Mouse (Mus musculus) spleen, adult 2 months (tissue): ENCODE measurements around the gene Sorcs1. TPM values are rescaled to one million over a fixed set of nuclear protein-coding genes. Genes with fewer than 3 reads are reported as not detected.

Experiments
- DNase-seq, 2 experiments: peaks; one replicate each; pipeline versions ENCODE4 v3.0.0 to v3.0.0-alpha.2; 2012 to 2021; ENCODE audit warnings: low spot score in 2 of 2, low read depth in 1 of 2
- H3K27ac ChIP-seq: fragments of 200-500 bp; 2 replicates; pipeline ENCODE4 v1.5.1; 2012; ENCODE audit warnings: low read length, inconsistent platforms; ENCODE audit not compliant: insufficient read depth
- H3K27me3 ChIP-seq: fragments of 200-500 bp; 2 replicates; pipeline ENCODE4 v1.6.1; 2012; ENCODE audit warnings: mild to moderate bottlenecking, moderate library complexity, low read length, inconsistent platforms; ENCODE audit not compliant: control insufficient read depth, insufficient read depth
- H3K36me3 ChIP-seq: fragments of 200-500 bp; 2 replicates; pipeline ENCODE4 v1.6.1; 2012; ENCODE audit warnings: mild to moderate bottlenecking, low read length, inconsistent platforms; ENCODE audit not compliant: control insufficient read depth, insufficient read depth
- H3K4me1 ChIP-seq: fragments of 200-500 bp; 2 replicates; pipeline ENCODE4 v1.6.1; 2011; ENCODE audit warnings: inconsistent platforms; ENCODE audit not compliant: control insufficient read depth, insufficient read depth, insufficient read length
- H3K4me3 ChIP-seq: fragments of 200-500 bp; 2 replicates; pipeline ENCODE4 v1.5.1; 2011; ENCODE audit warnings: mild to moderate bottlenecking, inconsistent platforms; ENCODE audit not compliant: insufficient read depth, insufficient read length; ENCODE audit errors: extremely low read depth
- CTCF ChIP-seq: fragments of 200-500 bp; IDR thresholded peaks from 2 replicates; pipeline ENCODE4 v1.5.1; 2011; ENCODE audit warnings: mild to moderate bottlenecking, inconsistent platforms; ENCODE audit not compliant: insufficient read depth, insufficient read length, insufficient replicate concordance; ENCODE audit errors: extremely low read depth
- POLR2A ChIP-seq: fragments of 200-500 bp; IDR thresholded peaks from 2 replicates; pipeline ENCODE4 v1.6.1; 2011; ENCODE audit warnings: low read depth, low read length, inconsistent platforms
- WGBS: fragments of 180-500 bp; shearing (Covaris S2); methylation state at CpG from one replicate; pipeline ENCODE4 v1.1.7; 2018; 5-methylcytosine and 5-hydroxymethylcytosine counted together
- polyA plus RNA-seq: library from polyadenylated mRNA; depleted of rRNA; stranded (reverse); fragments of >200 nt; gene quantifications from 2 replicates; pipeline ENCODE4 v1.2.3, GENCODE M21; 2012

Sorcs1 gene
- polyA plus RNA-seq, 1 experiment = 0.08 TPM

GRCm38 (mm10) chr19:50569669-50570195, 108.7 kb downstream of the Sorcs1 start:
- Histone ChIP-seq H3K4me3 (no peak overlapping the region), H3K36me3 (no peaks in the 10 kb centered on the region), H3K27ac (no peak overlapping the region), H3K27me3 (no peaks in the 10 kb centered on the region), H3K4me1 (no peaks in the 10 kb centered on the region)
- TF ChIP-seq CTCF = no peak
- no peak for TF ChIP-seq POLR2A
- 61% methylated on average over 1 of the region's 1 CpGs for WGBS
- no peak for DNase-seq

GRCm38 (mm10) chr19:50566306-50566705, 112.1 kb downstream of the Sorcs1 start:
- H3K4me1 ChIP-seq = no peaks in the 10 kb centered on the region
- TF ChIP-seq POLR2A (no peak), CTCF (no peak)
- DNase-seq = no peak
- 75% methylated on average over 2 of the region's 2 CpGs for whole genome bisulfite sequencing
- no peak overlapping the region for H3K4me3 ChIP-seq
- H3K27me3 ChIP-seq = no peaks in the 10 kb centered on the region
- H3K36me3 ChIP-seq = no peaks in the 10 kb centered on the region
- H3K27ac ChIP-seq = no peak overlapping the region

- Histone ChIP-seq H3K36me3 (no peaks in the 10 kb centered on the region), H3K4me3 (no peak overlapping the region), H3K27ac (no peak overlapping the region), H3K27me3 (no peaks in the 10 kb centered on the region), H3K4me1 (no peaks in the 10 kb centered on the region)
- DNase-seq = no peak
- WGBS = 66% methylated on average over 6 of the region's 6 CpGs
- TF ChIP-seq CTCF = no peak
- TF ChIP-seq POLR2A = no peak
These were observed 119.7 kb downstream of the Sorcs1 start for GRCm38 (mm10) chr19:50558771-50559170.

- no peaks in the 10 kb centered on the region for H3K36me3 ChIP-seq
- WGBS = 90% methylated on average over 5 of the region's 5 CpGs
- no peak overlapping the region for H3K27ac ChIP-seq
These were observed 144.4 kb downstream of the Sorcs1 start for GRCm38 (mm10) chr19:50534031-50534430.

GRCm38 (mm10) chr19:50527835-50528234, 150.6 kb downstream of the Sorcs1 start:
- DNase-seq = no peak

More at GRCm38 (mm10) chr19:50534031-50534430, 144.4 kb downstream of the Sorcs1 start:
- no peaks in the 10 kb centered on the region for H3K27me3 ChIP-seq
- no peaks in the 10 kb centered on the region for H3K4me1 ChIP-seq
- no peak for DNase-seq
- no peak overlapping the region for H3K4me3 ChIP-seq
- no peak for TF ChIP-seq CTCF
- TF ChIP-seq POLR2A = no peak

GRCm38 (mm10) chr19:50526094-50526493, 152.4 kb downstream of the Sorcs1 start:
- H3K36me3 ChIP-seq = no peaks in the 10 kb centered on the region
- no peak overlapping the region for H3K27ac ChIP-seq
- TF ChIP-seq CTCF (no peak), POLR2A (no peak)
- H3K4me1 ChIP-seq = no peaks in the 10 kb centered on the region
- WGBS = 84% methylated on average over 8 of the region's 8 CpGs
- H3K4me3 ChIP-seq = no peak overlapping the region
- H3K27me3 ChIP-seq = no peaks in the 10 kb centered on the region
- no peak for DNase-seq

More at GRCm38 (mm10) chr19:50527835-50528234, 150.6 kb downstream of the Sorcs1 start:
- Histone ChIP-seq H3K36me3 (no peaks in the 10 kb centered on the region), H3K4me1 (no peaks in the 10 kb centered on the region), H3K27ac (no peak overlapping the region), H3K4me3 (no peak overlapping the region), H3K27me3 (no peaks in the 10 kb centered on the region)
- TF ChIP-seq POLR2A (no peak), CTCF (no peak)
- 86% methylated on average over 3 of the region's 3 CpGs for WGBS

- 73% methylated on average over 4 of the region's 4 CpGs for WGBS
- H3K27me3 ChIP-seq = no peaks in the 10 kb centered on the region
- TF ChIP-seq CTCF (no peak), POLR2A (no peak)
- no peak overlapping the region for H3K4me3 ChIP-seq
- H3K4me1 ChIP-seq = no peaks in the 10 kb centered on the region
- no peak for DNase-seq
- H3K27ac ChIP-seq = no peak overlapping the region
- H3K36me3 ChIP-seq = no peaks in the 10 kb centered on the region
These were observed 156.5 kb downstream of the Sorcs1 start for GRCm38 (mm10) chr19:50521943-50522342.

- no peak for DNase-seq
- 87% methylated on average over 10 of the region's 10 CpGs for WGBS
- no peak for TF ChIP-seq CTCF
- TF ChIP-seq POLR2A = no peak
These were observed 163.3 kb downstream of the Sorcs1 start for GRCm38 (mm10) chr19:50515059-50515673.

More at GRCm38 (mm10) chr19:50515059-50515673, 163.3 kb downstream of the Sorcs1 start:
- Histone ChIP-seq H3K27me3 (no peaks in the 10 kb centered on the region), H3K4me3 (no peak overlapping the region), H3K27ac (no peak overlapping the region), H3K4me1 (no peaks in the 10 kb centered on the region), H3K36me3 (no peaks in the 10 kb centered on the region)
